Mouse (Mus musculus) liver, embryonic 15.5 days (tissue): ENCODE results near the gene Clip1. TPM values are rescaled to one million over a fixed set of nuclear protein-coding genes. Genes with fewer than 3 reads are reported as not detected.

ENCODE experiments used
- ATAC-seq: fragments of 200-750 bp; cut with Nextera tagmentation; 2 replicates; pipeline ENCODE4 v1.8.0; 2017; ENCODE audit warnings: moderate number of reproducible peaks, mild to moderate bottlenecking, moderate library complexity; ENCODE audit not compliant: insufficient read depth
- H3K27ac ChIP-seq: fragments of 300-500 bp; sonication (generic); replicated peaks from 2 replicates; pipeline ENCODE4 v1.5.1; 2015; ENCODE audit warnings: mild to moderate bottlenecking, inconsistent platforms
- H3K27me3 ChIP-seq: fragments of 300-500 bp; sonication (generic); 2 replicates; pipeline ENCODE4 v1.6.1; 2015; ENCODE audit warnings: mild to moderate bottlenecking, inconsistent platforms
- H3K36me3 ChIP-seq: fragments of 300-500 bp; sonication (generic); replicated peaks from 2 replicates; pipeline ENCODE4 v1.6.1; 2015; ENCODE audit warnings: moderate library complexity, mild to moderate bottlenecking, inconsistent platforms
- H3K4me1 ChIP-seq: fragments of 300-500 bp; sonication (generic); replicated peaks from 2 replicates; pipeline ENCODE4 v1.6.1; 2015; ENCODE audit warnings: inconsistent platforms
- H3K4me2 ChIP-seq: fragments of 300-500 bp; sonication (generic); 2 replicates; pipeline ENCODE4 v1.6.1; 2015; ENCODE audit warnings: moderate library complexity, mild to moderate bottlenecking, inconsistent platforms
- H3K4me3 ChIP-seq: fragments of 300-500 bp; sonication (generic); replicated peaks from 2 replicates; pipeline ENCODE4 v1.5.1; 2015; ENCODE audit warnings: mild to moderate bottlenecking, inconsistent platforms
- H3K9ac ChIP-seq: fragments of 300-500 bp; sonication (generic); 2 replicates; pipeline ENCODE4 v1.6.1; 2015; ENCODE audit warnings: moderate library complexity, mild to moderate bottlenecking, inconsistent platforms
- H3K9me3 ChIP-seq: fragments of 300-500 bp; sonication (generic); replicated peaks from 2 replicates; pipeline ENCODE4 v1.6.1; 2016; ENCODE audit warnings: inconsistent platforms
- WGBS: fragments of 180-500 bp; shearing (Covaris S2); methylation state at CpG from one replicate; pipeline ENCODE4 v1.1.7; 2015; ENCODE audit warnings: mixed read lengths; ENCODE audit not compliant: insufficient replicate concordance; 5-methylcytosine and 5-hydroxymethylcytosine counted together
- polyA plus RNA-seq: library from polyadenylated mRNA; unstranded; fragments of >200 nt; fragmentation: Nextera tagmentation; extraction: Ambion mirVana; gene quantifications from 2 replicates; pipeline ENCODE4 v1.2.1, GENCODE M21; 2015

Gene Clip1
- polyA plus RNA-seq, 1 experiment from 2014 or later = 10.8 TPM

DNA sequence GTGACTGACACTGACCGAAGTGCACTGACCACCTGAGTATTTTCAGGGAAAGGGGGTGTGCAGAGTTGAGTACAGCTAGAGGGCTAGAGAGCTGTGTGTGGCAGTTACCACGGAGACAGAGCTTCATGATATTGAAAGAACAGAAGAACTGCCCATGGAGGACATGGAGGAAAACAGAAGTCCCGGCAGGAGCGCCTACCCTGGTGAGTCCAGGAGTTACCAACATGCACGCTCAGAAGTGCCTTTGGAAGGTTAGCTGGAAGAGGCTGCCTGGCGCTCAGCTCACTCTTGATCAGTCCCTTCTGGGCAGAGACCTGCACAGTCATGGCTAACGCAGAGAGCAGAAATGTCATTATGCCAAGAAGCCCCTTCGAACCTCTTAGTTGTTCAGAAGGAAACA, 154.4 kb downstream of the Clip1 start:
- no peak overlapping the region for H3K27ac ChIP-seq
- no peaks in the 10 kb centered on the region for H3K9me3 ChIP-seq
- no peak for ATAC-seq
- H3K4me1 ChIP-seq = peaks cover 7% of the 10 kb centered on the region
- no peak overlapping the region for H3K4me2 ChIP-seq
- WGBS = 84% methylated on average over 8 of the region's 8 CpGs
- H3K36me3 ChIP-seq = peaks cover 73% of the 10 kb centered on the region
- H3K4me3 ChIP-seq = no peak overlapping the region
- no peaks in the 10 kb centered on the region for H3K27me3 ChIP-seq
- H3K9ac ChIP-seq = no peak overlapping the region

DNA sequence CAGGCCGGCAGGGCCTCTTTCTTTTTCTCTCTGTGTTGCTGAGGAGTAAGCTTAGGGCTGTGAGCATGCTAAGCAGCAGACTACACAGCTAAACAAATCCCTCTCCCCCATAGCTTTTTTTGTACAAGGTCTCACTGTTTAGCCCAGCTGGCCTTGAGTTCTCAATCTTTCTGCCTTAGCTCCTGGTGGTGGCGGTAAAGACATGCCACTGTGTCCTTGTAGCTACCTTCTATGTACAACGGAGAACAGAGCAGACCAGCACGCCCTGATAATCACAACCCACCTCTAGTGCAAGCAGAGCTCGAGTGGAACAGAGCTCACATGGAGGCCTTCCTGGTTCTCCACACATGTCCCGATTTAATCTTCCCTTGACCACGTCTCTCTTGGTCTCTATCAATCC, 155.8 kb downstream of the Clip1 start:
- ATAC-seq = no peak
- peaks cover 61% of the 10 kb centered on the region for H3K36me3 ChIP-seq
- WGBS = 62% methylated on average over 7 of the region's 7 CpGs

More for the DNA sequence above, 155.8 kb downstream of the Clip1 start:
- peaks cover 16% of the 10 kb centered on the region for H3K4me1 ChIP-seq
- H3K4me2 ChIP-seq = no peak overlapping the region
- no peak overlapping the region for H3K27ac ChIP-seq
- H3K27me3 ChIP-seq = no peaks in the 10 kb centered on the region
- no peaks in the 10 kb centered on the region for H3K9me3 ChIP-seq
- H3K9ac ChIP-seq = no peak overlapping the region
- no peak overlapping the region for H3K4me3 ChIP-seq

Other genes starting within 250 kb of the Clip1 start
- gene Lrrc43, start 195.3 kb downstream of the Clip1 start, polyA plus RNA-seq = not detected in 2 replicates
- gene Il31, start 195.1 kb downstream of the Clip1 start, polyA plus RNA-seq = 0.12 TPM in 1 of 2 replicates, not detected in the other
- not detected in 2 replicates for gene B3gnt4, start 174.2 kb downstream of the Clip1 start, polyA plus RNA-seq
- 51.6 and 54.9 TPM in 2 replicates for gene Diablo, start 160.4 kb downstream of the Clip1 start, polyA plus RNA-seq
- 0.09 TPM in 1 of 2 replicates, not detected in the other for gene Gm49027, start 159.1 kb downstream of the Clip1 start, polyA plus RNA-seq
- 18.1 and 18.7 TPM in 2 replicates for gene Vps33a, start 111.6 kb downstream of the Clip1 start, polyA plus RNA-seq
- gene Zcchc8, start 36.5 kb upstream of the Clip1 start, polyA plus RNA-seq = 25.6 and 28.6 TPM in 2 replicates
- gene Rsrc2, start 64.8 kb upstream of the Clip1 start, polyA plus RNA-seq = 30.1 and 34.2 TPM in 2 replicates
- gene Kntc1, start 65.1 kb upstream of the Clip1 start, polyA plus RNA-seq = 19.9 and 21.3 TPM in 2 replicates
- gene Hcar2, start 180.9 kb upstream of the Clip1 start, polyA plus RNA-seq = 0.18 and 0.32 TPM in 2 replicates
- gene Hcar1, start 195.4 kb upstream of the Clip1 start, polyA plus RNA-seq = 0.10 and 0.13 TPM in 2 replicates
- gene Denr, start 222.6 kb upstream of the Clip1 start, polyA plus RNA-seq = 30.9 and 42.8 TPM in 2 replicates
- gene Gm43518, start 242.8 kb upstream of the Clip1 start, polyA plus RNA-seq = 0.76 and 1.2 TPM in 2 replicates
- 2.5 and 3.2 TPM in 2 replicates for gene Ccdc62, start 246.1 kb upstream of the Clip1 start, polyA plus RNA-seq